ENCODE assay signal across 8 mouse cellular contexts in the genomic region with DNA sequence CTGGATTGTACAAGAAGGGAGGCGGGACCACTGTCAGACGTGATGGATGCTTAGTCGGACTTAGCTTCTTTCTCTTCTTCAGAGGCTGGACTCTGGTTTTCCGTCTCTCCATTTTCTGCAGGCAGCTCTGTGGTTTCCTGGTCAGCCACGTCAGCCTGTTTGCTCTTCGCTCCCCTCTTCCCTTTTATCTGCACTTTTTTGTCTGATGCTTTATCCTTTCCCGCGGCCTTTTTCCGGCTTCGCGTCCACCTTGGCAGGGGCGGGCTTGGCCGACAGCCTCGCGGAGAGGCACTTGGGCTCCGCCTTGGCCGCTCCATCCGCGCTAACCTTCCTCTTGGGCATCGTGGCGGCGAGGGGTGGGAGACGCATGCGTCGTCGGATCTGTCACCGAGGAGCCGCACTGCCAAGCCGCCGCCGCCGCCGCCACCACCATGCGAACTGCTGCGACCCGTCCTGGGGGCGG. TPM values are rescaled to one million over a fixed set of nuclear protein-coding genes. Genes with fewer than 3 reads are reported as not detected.
DNase-seq lines count a peak whose midpoint lies in the region; ATAC-seq and TF ChIP-seq lines count a peak whose summit lies in the region.
"Not testable (repeated sequence)": the region's sequence is repeated elsewhere in the genome, so short reads cannot be mapped to it uniquely, and the experiment has no call there.

No protein-coding gene starts in this region.

- not testable (repeated sequence) for H3K9me3 ChIP-seq in hindbrain, postnatal 0 days (ENCODE audit: low read length)

- peak; percentile 58 to 85 for DNase-seq in adrenal gland, adult (ENCODE audit: inconsistent age in 2 of 2, low spot score in 1 of 2)
- peak; percentile 78 for DNase-seq in embryo, embryonic 10 days (ENCODE audit: low spot score)
- DNase-seq in gastrocnemius, postnatal 10 days, result peak; percentile 42
- DNase-seq in hindbrain, postnatal 0 days (ENCODE audit: low spot score), result peak; percentile 76
- DNase-seq in left cerebral cortex, adult 18-20 months (ENCODE audit: low spot score in 2 of 2), result peak; percentile 45 to 65
- peak; percentile 52 for DNase-seq in lung, postnatal 36 days
- peak; percentile 60 for DNase-seq in right cerebral cortex, adult 18-20 months
- peak; percentile 32 for DNase-seq in urinary bladder, adult 2 months (ENCODE audit: low spot score)

- H3K4me1 ChIP-seq in hindbrain, postnatal 0 days (ENCODE audit: insufficient read depth, low read length), result not testable (repeated sequence)

- WGBS in hindbrain, postnatal 0 days, result 27% methylated on average over 37 of the region's 37 CpGs

- peak overlapping the region; percentile 56; the same call in 1 of the 2 replicates for H3K27ac ChIP-seq in hindbrain, postnatal 0 days

- peak overlapping the region; percentile 40; the same call in 1 of the 2 replicates for H3K4me2 ChIP-seq in hindbrain, postnatal 0 days (ENCODE audit: low read depth, low read length)

- peak; percentile 97 for ATAC-seq in hindbrain, postnatal 0 days

- H3K9ac ChIP-seq in hindbrain, postnatal 0 days (replicated peaks; ENCODE audit: low read length), result not testable (repeated sequence)

- TF ChIP-seq CTCF in hindbrain, postnatal 0 days (IDR thresholded peaks at IDR 0.05; ENCODE audit: low read depth), result not testable (repeated sequence)

- H3K36me3 ChIP-seq in hindbrain, postnatal 0 days (ENCODE audit: insufficient read depth, low read length), result not testable (repeated sequence)

- peak overlapping the region; percentile 32 for H3K4me3 ChIP-seq in hindbrain, postnatal 0 days (ENCODE audit: low read length)

- not testable (repeated sequence) for H3K27me3 ChIP-seq in hindbrain, postnatal 0 days (ENCODE audit: insufficient read depth, low read length)

RNA-seq across cellular contexts. Expression of a gene that starts 38.9 kb away (rescaled TPM):
- 10 to 100 TPM; 45.9 to 51.7 TPM for total RNA-seq in gastrocnemius, postnatal 10 days (2021)
- 56.9 and 86.6 TPM in 2 replicates for total RNA-seq in hindbrain, postnatal 0 days (2014; rRNA removed)
- polyA plus RNA-seq in hindbrain, postnatal 0 days (2015; fragmentation: Nextera tagmentation; extraction: Ambion mirVana), result 278 and 281 TPM in 2 replicates
- 10 to 100 TPM; 63.2 to 68.3 TPM for total RNA-seq in left cerebral cortex, adult 18-20 months (2021)
- polyA plus RNA-seq in urinary bladder, adult 2 months (2012; rRNA removed), result 32.1 and 38.3 TPM in 2 replicates

RNA-seq across cellular contexts. Expression of a gene that starts 58.8 kb away (rescaled TPM):
- 10 to 100 TPM; 17.4 to 21.3 TPM for total RNA-seq in gastrocnemius, postnatal 10 days (2021)
- 11.2 and 22.1 TPM in 2 replicates for total RNA-seq in hindbrain, postnatal 0 days (2014; rRNA removed)
- 35.1 and 42.2 TPM in 2 replicates for polyA plus RNA-seq in hindbrain, postnatal 0 days (2015; fragmentation: Nextera tagmentation; extraction: Ambion mirVana)
- total RNA-seq in left cerebral cortex, adult 18-20 months (2021), result 10 to 100 TPM; 39.5 to 42.1 TPM
- polyA plus RNA-seq in urinary bladder, adult 2 months (2012; rRNA removed), result 19.5 and 19.8 TPM in 2 replicates

RNA-seq across cellular contexts. Expression of a gene that starts 58.8 kb away (rescaled TPM):
- 1 to 10 TPM; 2.9 to 6.6 TPM for total RNA-seq in gastrocnemius, postnatal 10 days (2021)
- 4.6 and 6.8 TPM in 2 replicates for total RNA-seq in hindbrain, postnatal 0 days (2014; rRNA removed)
- 3.6 and 4.1 TPM in 2 replicates for polyA plus RNA-seq in hindbrain, postnatal 0 days (2015; fragmentation: Nextera tagmentation; extraction: Ambion mirVana)
- total RNA-seq in left cerebral cortex, adult 18-20 months (2021), result 1 to 10 TPM; 7.2 to 9.2 TPM
- 10.3 and 13.8 TPM in 2 replicates for polyA plus RNA-seq in urinary bladder, adult 2 months (2012; rRNA removed)

RNA-seq across cellular contexts. Expression of a gene that starts 58.8 kb away (rescaled TPM):
- 1 to 10 TPM; 5.7 to 5.9 TPM for total RNA-seq in gastrocnemius, postnatal 10 days (2021)
- total RNA-seq in hindbrain, postnatal 0 days (2014; rRNA removed), result 3.5 and 5.6 TPM in 2 replicates
- 25.7 and 28.2 TPM in 2 replicates for polyA plus RNA-seq in hindbrain, postnatal 0 days (2015; fragmentation: Nextera tagmentation; extraction: Ambion mirVana)
- 10 to 100 TPM; 11.9 to 13.1 TPM for total RNA-seq in left cerebral cortex, adult 18-20 months (2021)
- 18.3 and 26.1 TPM in 2 replicates for polyA plus RNA-seq in urinary bladder, adult 2 months (2012; rRNA removed)

Comparison
In these comparisons a context has a peak if more than half of its experiments do, and no peak if none do; other contexts are left out.
1. Peak in every context shown above with its lines: DNase-seq, ATAC-seq, H3K4me3 ChIP-seq and H3K27ac ChIP-seq.